Mouse (Mus musculus) spleen, adult 2 months (tissue): ENCODE measurements around the gene Ankrd27.

Experiments
- CTCF ChIP-seq: fragments of 200-500 bp; IDR thresholded peaks from 2 replicates; pipeline ENCODE4 v1.5.1; 2011; ENCODE audit warnings: mild to moderate bottlenecking, inconsistent platforms; ENCODE audit not compliant: insufficient read depth, insufficient read length, insufficient replicate concordance; ENCODE audit errors: extremely low read depth
- POLR2A ChIP-seq: fragments of 200-500 bp; IDR thresholded peaks from 2 replicates; pipeline ENCODE4 v1.6.1; 2011; ENCODE audit warnings: low read depth, low read length, inconsistent platforms

GRCm38 (mm10) chr7:35583476-35584025, 2.5 kb upstream of the Ankrd27 start:
- no peak for TF ChIP-seq CTCF
- no peak for TF ChIP-seq POLR2A
